Mouse (Mus musculus): ENCODE measurements around the gene Gm37240.

Gm37240 gene

DNA sequence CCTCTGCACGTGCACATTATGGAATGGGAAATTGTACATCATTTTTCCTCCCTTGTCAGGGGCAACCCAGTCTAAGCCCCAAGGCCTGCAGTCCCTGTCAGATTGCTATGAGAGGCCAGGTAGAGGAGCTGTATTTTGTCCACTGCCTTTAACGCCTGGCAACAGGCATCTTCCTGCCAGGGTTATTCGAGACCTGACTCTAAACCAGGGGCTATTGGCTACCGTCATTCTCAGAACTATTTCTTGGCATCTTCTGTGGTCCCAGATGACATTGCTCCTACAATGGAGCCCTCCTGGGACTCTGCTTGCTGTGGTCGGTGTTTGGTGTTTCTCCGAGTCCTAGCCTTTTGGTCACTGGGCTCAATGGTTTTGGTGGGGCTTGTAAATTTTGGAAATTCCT is 762.4 kb downstream of the Gm37240 start:
- no peak for DNase-seq (ENCODE audit: low spot score)

DNA sequence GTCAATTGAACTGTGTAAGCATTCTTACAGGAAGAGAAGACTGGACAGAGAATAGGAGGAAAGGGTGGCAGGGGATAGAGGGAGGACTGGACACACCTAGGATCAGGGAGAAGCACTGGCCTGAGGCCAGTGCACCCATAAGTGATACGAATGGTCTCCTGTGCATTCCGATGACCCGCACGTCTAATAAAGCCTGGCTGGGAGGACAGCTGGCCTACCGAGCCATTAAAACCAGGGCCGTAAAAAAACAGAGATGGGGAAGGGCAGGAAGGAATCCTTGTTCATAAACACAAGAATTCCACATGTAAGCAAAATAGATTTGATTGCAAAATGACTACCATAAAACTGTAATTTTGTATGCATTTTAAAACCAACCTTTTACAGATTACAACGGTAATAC is 762.9 kb downstream of the Gm37240 start:
- DNase-seq (ENCODE audit: low spot score), result no peak

DNA sequence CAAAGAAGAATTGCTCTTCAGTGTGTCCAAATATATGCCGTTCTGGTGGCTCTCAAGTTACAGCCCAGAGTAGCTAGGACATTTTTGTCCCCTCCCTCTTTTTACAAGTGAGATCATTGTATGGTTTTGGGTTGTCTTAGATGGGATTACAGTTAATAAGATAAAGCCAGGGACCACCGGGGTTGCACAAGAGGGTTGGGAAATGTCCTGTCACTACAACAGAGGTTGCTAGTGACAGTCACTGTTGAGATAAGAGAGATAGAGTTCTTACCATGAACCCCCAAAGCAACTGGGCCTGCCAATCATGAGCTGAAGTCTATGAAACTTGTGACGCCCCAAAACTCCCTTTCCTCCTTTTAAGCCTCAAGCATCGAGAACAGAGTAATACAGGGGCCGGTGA is 769.6 kb downstream of the Gm37240 start:
- DNase-seq (ENCODE audit: low spot score), result no peak

DNA sequence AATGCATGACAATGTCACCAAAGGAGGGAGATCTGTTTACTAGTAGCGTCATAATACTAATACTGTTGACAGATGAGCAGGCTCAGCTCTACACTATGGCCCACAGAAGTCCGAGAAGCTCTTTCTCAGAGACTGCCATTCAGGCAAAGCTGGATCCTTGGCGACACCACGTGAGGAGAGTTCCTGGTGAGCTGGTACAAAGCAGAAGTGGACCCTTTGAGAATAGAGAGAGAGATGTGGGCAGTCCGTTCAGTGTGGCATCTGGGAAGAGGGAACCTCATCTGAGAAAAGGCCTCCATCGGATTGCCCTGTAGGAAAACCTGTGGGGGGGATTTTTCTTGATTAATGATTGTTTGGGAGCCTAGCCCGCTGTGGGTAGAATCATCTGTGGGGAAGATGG is 770.3 kb downstream of the Gm37240 start:
- DNase-seq (ENCODE audit: low spot score), result no peak

DNA sequence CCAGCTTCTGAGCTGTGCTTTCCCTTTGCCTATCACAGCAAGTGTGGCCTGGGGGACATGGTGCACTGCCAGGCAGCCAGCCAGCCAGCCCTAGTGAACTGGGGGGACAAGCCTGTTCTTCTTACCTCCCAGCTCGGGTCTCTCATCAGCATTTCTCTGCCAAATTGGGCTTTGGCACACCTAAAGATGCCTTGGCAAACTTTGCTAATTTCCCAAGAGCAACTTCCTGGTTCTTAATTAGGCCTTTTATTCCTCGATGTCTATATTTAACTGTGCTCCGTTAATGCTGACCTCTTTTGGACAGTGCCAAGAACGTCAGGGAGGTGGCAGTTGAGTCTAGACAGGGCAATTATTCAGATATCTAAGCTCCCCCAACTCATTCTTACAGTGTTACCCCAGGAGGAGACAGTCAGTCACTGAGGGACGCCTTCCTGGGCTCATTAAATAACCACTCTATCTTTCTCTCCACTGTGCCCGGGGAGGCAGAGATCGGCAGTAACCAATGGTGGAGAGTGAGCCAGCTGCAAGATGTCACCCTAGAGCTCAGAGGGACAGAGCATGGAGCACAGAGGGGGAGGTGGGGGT is 771.3 kb downstream of the Gm37240 start:
- no peak for DNase-seq (ENCODE audit: low spot score)

DNA sequence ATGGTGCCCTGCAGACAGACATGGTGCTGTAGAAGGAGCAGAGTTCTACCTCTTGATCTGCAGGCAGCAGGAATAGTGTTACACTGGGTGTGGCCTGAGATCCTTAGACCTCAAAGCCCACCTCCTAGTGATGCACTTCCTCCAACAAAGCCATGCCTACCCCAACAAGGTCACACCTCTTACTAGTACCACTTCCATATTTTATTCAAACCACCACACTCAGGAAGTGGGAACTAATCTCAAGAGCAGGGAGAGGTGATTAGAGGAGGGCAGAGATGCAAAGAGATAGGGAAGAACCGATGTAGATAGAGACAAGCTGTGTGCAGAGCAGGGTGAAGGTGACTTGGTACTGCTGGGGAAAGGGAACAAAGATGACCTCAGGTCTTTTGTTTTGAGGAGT is 773.8 kb downstream of the Gm37240 start:
- DNase-seq (ENCODE audit: low spot score), result no peak

DNA sequence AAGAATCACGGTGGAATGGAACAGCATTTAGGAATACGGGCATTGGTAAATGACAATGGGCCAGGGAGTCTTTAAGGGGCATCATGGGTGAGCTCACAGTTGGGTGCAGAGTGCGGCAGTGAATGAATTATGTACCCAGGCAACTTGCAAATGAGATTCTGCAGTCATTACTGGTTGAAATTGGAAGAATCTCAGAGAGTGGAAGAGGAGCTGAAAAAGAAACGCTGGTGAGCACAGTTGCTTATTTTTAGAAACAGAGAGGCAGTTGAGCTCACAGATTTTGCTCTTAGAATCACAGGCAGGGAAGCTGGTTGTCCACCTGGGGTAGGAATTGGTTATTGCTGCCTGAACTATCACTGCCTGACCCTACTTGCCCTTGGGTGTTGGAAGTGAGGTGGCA is 776.6 kb downstream of the Gm37240 start:
- no peak for DNase-seq (ENCODE audit: low spot score)

DNA sequence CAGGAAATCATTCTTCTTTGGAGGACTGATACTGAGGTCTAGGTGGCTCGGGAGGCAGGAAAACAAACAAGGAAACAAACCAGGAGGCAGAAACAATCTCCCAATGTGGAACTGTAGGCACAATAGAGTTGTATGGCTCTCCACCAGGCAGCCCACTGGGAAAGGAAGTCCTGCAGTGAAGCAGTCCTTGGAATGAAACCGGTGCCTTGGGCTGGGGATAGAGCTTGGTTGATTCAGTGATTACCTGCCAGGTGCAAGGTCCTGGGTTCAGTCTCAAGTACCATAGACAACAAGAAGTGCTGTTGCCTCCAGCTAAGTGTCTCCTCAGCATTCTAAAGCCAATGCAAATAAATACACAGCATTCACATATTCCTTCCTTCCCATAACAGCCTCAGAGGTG is 778.1 kb downstream of the Gm37240 start:
- no peak for DNase-seq (ENCODE audit: low spot score)

DNA sequence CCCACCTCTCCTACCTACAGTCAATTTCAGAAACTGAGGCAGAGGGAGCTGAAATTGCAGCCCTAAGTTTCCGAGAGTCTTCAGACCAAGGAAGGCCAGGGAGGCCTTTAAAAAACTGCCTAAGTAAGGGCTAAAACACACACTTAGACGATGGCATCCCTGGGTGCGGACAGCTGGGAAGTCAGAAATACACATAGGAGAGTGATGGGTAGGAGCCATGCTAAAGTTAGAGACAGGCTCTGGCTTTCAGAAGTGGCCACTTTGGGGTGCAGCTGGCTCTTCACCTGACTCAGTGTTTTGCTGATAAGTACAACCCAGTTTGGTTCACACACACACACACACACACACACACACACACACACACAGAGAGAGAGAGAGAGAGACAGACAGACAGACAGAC is 778.9 kb downstream of the Gm37240 start:
- DNase-seq (ENCODE audit: low spot score), result no peak

DNA sequence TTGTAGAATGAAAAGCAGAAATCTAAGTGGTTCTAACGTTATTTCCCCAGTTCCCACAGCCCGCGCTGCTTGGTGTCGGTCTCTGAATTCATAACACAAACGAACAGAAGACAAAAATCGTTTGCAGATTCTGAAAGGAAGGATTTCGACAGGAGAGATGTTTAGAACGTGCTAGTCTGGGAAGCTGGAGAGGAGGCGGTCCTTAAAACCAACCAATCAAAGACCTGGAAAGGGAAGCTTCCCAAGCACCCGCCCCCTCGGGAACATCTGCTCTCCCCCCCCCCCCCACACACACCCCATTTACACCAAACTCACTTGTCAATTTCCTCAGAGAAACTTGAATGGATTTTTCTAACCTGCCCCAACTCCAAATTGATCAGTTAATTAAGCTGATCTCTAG is 780.4 kb downstream of the Gm37240 start:
- DNase-seq (ENCODE audit: low spot score), result no peak

DNA sequence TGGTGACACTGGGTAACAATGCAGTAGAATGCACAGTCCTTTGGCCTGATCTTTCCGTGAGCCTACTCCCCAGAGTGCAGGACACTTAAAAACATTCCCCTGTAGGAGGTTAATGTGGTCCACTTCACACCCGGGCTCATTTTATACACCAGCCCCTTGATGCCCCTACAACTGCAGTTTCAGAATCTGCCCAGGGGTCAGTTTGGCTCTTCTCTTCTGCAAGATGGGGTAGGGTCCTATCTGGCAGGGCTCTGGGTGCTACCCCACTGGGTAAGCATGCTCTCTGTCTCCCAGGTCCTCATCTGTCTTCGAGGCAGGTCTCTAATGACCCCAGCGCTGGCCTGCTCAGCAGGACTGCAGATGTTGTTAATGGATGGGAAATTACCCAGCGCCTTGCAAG is 783.0 kb downstream of the Gm37240 start:
- no peak for DNase-seq (ENCODE audit: low spot score)

DNA sequence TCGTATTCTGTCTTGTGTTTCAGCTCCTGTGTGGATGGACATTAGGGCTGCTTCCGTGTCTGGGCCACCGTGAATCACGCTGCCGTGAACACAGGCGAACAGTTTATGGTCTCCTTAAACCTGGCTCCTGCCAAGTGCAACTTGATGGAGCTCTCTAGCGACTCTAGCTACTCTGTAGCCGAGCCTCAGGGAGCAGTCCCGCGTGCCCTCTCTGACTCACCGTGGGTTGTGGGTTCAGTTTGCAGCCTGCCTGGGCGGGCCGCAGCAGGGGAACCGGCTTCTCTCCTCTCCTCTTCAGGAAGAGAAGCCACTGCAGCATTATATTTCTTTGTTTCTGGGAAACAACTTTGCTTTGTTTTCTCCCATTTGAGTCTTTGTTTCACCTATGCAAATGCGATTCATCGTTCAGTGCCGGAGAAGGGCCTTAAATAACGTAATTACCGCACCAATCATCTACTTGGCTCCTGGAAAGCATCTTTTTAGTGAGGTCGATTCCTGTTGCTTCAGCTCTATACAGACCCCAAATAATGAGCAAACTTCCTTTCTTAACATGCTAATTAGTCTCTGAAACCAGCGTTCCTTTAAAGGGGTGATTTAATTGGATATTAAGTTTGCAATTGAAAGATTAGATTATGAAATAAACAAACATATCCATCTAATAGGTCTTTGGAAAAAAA is 806.3 kb downstream of the Gm37240 start:
- no peak for DNase-seq (ENCODE audit: low spot score)

DNA sequence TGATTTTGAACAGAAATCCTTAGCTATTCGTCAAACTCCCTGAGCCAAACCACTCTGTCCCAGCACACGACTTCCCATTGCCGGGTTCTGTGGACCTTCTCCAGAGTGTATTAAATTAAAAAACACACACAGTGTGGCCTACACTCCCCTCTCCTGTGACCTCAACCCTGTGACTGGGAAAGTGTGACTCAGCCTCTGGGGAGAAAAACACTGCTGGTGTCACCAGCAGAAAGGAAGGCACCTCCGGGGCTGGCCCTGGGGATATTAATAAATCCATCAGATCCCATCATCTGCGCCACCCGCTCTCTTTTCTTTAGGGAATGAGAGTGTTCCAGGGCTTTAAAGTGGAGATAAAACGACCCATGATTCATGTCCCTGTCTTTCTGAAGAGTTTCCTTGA is 823.2 kb downstream of the Gm37240 start:
- DNase-seq (ENCODE audit: low spot score), result no peak

DNA sequence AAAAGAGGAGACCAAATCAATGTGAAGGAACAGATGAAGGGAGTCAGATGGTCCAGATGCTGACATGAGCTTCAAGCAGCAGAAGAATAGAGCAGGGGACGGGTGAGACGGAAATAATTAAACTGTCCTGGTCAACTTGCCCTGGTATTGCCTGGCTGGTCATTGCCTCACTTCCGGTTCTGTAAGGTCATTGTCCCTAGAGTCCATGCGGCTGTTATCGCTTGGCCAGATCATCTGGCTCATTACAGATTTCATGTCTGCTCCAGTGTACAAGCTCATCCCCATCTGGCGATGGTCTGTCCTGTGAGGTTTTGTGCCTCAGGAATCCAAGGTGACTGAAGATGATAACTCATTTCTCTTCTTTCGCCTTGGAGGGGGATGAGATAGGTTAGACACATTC is 827.2 kb downstream of the Gm37240 start:
- DNase-seq (ENCODE audit: low spot score), result no peak

DNA sequence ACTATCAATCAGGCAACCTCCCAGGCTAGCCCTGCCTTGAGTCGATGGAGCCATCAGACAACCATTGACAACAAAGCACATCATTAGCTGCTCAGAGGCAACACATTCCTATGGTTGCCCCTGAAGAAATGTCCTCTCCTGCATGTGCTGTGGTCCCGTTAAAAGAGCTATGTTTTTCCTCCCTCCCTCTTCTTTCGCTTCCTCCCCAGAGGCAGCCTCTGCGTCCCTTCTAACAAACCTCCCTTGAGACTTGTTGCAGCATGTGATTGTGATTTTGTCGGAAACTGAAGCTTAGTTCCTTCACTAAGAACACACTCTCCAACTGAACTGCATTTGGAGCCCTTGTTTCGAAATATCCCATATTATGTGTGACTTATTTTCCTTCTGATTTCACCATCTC is 830.1 kb downstream of the Gm37240 start:
- DNase-seq (ENCODE audit: low spot score), result no peak

DNA sequence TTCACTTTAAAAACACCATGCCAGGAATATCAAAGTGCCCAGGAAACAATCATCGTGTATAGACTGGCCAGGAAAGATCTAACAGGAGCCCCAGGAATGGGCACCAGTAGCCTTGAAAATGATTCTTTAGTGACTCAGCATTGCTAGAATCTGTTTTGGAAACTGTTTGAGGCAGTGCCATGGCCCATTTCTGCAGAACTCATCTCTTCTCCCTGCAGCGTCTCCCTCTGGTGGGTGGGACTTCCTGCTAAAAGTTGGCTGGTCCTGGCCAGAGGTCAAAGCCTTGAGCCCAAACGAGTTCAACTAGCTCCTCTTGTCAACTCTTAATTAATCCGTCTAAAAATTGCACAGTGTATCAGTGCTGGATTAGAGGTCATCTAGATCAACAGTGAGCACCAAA is 833.8 kb downstream of the Gm37240 start:
- no peak for DNase-seq (ENCODE audit: low spot score)

DNA sequence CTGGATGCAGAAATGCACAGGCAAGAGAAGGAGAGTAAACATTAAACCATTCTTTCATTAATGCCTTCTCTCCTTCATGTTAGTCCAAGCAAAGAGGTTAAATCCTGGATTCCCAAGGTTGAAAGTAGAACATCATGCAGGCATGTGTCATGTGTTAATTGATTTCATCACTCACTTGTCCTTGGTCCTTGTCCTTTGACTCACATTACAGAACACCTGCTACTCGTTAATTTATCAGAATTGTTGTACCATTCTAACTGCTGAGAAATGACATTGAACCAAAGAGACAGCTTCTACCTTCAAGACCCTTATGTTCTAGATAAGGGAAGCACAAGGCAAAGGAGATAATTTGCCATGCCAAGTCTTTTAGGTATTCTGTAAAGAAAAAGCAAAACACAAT is 835.1 kb downstream of the Gm37240 start:
- DNase-seq (ENCODE audit: low spot score), result no peak

DNA sequence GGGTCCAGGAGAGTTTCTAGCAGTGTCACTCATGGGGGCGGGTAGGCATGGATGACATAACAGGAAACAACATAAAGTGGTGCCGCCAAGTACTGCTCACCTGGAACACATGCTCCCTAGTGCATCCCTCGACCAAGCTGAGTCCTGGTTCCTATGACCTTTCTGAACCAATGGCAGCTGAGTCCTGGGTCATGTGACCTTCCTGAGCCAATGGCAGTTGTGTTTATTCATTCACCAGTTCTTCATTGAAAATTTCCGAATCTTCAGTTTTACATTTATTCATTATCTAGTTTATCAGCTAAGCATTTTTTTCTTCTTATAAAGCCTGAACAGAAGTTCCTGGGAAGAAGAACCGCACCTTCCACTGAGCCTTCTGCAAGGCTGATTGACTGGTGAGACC is 838.7 kb downstream of the Gm37240 start:
- DNase-seq (ENCODE audit: low spot score), result no peak

DNA sequence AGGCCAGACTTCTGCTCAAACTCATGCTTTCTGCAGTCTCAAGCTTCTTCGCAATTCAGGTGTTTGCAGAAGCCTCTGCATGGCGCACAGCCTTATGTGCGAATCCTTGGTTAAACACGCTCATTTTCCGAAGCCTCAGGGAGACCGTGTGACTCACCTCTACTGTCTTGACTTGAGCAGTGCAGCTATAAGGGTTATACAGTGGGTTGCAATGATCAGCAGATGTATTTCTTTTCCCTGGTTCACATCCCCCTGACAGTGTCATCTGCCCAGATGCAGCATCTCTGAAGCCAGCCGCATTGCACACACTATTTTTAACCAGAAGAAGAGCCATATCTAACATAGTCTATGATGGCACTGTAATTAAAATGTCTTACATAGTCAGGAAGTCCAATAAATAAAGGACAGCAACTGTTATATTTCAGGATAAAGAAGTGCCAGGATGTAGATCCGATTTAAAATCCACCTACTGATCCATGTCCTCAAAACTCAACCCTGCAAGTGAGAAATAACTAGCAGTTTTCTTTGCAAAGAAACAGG is 843.6 kb downstream of the Gm37240 start:
- DNase-seq (ENCODE audit: low spot score), result no peak

DNA sequence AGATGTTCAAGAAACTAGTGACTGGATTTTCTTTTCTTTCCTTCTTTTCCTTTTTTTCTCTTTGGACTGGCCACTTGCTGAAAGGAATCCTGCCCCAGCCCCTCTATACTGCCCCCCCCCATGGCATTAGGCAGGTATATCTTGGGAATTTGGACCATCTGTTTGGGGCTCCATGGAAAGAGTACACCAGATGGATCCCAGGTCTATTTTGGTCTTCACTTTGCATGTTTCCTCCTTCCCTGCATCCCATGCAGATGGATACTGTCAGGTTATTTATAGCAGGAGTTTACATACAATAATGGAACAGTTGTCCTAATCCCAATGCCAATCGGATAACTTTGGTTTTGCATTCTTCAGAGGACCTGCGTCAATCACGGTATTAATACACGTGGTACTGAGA is 845.2 kb downstream of the Gm37240 start:
- DNase-seq (ENCODE audit: low spot score), result no peak

DNA sequence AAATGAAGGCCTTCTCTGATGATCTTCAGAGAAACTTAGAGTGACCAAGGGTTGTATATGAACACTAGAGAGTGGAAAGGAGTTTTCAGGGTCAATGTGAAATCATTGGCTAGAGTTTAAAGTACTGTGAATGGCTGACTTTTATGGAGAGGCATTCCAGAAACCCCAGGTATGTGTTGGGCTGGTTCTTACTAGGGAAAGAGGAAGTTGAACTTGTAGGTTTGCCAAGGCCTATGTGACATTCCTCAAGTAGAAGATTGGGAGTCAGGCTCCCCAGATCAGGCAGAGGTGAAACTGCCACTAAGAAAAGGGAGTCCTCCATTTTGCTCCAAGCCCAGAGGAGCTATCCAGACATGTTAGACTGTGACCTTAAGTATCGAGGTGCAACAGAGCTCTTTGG is 858.2 kb downstream of the Gm37240 start:
- no peak for DNase-seq (ENCODE audit: low spot score)

DNA sequence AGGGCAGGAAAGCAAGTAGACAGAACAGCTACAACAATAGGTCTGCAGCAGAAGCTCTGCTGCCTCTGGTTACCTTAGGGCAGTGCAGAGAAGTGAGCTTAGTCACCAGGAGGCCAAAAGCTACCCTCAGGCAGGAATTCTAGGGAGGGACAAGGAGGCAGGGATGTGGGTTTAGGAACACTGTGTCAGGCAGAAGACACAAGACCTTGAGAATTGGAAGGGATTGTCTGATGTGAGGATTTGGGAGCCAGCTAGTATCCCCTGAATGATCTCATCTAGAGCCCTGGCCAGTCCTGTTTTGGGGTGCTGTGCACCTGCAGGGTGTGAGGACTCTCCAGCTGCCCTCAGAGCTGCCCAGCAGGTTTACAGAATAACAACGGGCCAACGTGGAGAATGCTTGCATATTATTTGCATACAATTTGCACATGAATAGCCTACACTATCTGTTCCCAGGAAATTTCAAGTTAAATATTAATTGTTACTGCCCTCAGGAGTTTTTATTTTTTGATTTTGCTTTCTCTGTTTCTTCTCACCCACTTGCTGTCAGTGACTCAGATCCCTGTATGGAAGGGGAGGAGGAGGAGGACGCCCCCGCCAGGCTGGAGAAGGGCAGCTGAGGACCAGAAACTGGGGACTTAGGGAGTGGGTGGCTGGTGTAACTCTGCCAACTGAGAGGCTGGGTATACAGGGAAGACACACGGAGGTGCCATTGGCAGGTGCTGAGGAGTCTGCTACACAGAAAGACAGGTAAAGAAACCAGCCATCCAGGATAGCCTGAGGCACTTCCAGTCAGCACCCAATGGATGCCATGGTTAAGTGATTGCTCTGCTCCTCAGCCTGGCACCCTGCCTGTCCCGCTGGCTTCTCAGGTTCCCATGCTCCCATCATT is 862.3 kb downstream of the Gm37240 start:
- no peak for DNase-seq (ENCODE audit: low spot score)

DNA sequence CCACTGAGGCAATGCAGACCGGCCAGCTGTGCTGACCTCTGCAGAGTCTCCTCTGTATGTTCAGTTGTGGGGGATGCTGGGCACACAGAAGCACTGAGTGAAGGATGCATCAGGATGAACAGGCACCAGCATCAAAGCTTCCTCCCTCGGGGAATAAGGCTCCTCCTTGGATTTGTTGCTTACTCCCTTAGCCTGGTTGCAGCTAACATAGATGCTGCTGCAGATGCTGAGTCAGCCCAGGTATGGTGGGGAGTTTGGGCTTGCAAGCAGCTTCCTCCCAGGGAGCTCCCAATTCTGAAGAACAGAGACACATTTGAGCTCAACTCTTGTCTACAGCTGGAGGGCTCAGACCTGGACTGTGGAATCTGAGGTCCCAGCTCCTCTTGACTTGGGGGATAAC is 863.1 kb downstream of the Gm37240 start:
- no peak for DNase-seq (ENCODE audit: low spot score)
